Mouse (Mus musculus) embryo, embryonic 10.5 days (tissue): ENCODE results near the gene Pold1.

ENCODE experiments used
- DNase-seq: peaks from one replicate; pipeline ENCODE4 v3.0.0-alpha.2; 2015; ENCODE audit warnings: low spot score

The Pold1 gene

GRCm38 (mm10) chr7:44525126-44525832 lies 23.4 kb downstream of the Pold1 start:
- peak; percentile 24 for DNase-seq

DNA sequence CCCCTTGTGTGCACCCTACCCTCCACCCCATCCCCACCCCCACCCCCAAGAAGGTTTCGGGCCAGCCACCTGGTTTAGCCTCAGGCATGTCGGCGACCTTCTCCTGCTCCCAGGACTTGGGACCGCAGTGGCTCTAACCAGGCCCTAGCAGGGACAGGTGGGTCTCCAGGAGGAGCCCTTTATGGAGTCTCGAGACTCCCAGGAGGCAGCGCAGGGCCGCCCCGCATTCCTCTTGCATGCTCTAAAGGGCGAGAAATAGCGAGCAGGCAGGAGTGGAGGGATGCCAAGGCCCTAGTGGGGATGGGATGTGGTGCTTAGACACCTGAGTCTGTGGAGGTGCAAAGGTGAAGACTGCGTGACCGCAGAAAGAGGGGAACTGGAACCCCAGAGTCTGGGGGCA lies 24.1 kb downstream of the Pold1 start, which contains the start of gene Mybpc2:
TSS of gene Mybpc2 (minus strand) at position 155 of the 400 bp plus-strand sequence.
- DNase-seq, result no peak

GRCm38 (mm10) chr7:44523056-44523455 lies 25.6 kb downstream of the Pold1 start:
- no peak for DNase-seq

DNA sequence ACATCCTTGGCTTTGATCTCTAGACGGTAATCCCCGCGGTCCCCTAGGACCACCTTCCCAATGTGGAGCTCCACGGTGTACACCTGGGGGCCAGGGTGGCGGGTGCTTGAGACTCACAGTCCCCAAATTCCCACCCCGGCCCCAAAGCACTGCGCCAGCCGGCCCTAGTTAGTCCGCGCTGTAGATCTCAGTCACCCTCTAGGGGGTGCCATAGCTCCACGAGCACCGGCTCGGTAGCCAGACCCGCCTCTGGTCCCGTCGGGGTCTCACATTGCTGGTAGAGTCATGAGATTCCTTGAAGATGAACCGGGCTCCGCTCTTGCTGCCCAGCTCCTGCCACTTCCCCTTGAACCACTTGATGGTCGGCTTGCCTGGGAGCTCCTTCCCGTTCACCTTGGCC lies 26.9 kb downstream of the Pold1 start:
- DNase-seq, result peak; percentile 80

- no peak for DNase-seq
Measured at GRCm38 (mm10) chr7:44520990-44521389, 27.7 kb downstream of the Pold1 start.

- DNase-seq, result no peak
Measured at GRCm38 (mm10) chr7:44519240-44519913, 29.3 kb downstream of the Pold1 start.

DNA sequence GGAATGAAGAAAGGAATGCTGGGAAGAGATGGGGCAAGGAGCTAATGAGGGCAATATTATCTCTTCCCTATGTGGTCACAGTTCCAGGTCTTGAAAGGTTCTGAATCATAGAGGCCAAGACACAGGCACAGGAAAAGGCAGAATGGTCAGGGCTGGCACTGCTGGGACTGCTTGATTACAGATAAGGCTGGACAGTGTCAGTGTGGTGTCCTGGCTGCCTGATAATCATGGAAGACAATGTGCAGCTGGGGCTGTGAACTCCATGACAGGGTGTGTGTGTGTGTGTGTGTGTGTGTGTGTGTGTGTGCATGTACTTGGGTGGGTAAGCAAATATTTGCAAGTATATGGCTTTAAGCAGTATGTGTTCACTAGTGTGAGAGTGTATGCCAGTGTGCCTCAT lies 41.2 kb downstream of the Pold1 start:
- no peak for DNase-seq

DNA sequence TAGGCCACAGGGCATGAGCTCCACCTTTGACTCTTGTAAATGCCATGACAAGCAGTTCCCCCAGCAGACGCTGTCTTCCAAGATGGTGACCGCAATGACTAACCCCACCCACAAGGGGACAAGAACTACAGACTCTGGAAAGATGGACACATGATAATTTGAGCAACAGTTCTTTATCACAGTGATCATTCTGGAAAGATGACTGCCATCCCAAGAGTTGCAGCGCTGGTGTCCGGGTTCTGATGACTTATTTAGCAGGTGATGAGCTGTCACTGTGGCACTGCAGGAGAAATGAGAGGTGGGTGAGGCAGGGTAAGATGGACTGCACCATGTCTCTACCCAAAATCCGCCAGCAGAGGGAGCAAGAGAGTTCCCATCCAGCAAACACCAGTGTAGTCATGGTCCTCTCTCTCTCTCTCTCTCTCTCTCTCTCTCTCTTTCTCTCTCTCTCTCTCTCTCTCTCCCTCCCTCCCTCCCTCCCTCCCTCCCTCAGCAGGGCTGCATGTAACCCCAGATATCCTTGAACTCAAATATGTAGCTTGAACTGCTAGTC lies 47.0 kb downstream of the Pold1 start:
- DNase-seq, result peak; percentile 75

DNA sequence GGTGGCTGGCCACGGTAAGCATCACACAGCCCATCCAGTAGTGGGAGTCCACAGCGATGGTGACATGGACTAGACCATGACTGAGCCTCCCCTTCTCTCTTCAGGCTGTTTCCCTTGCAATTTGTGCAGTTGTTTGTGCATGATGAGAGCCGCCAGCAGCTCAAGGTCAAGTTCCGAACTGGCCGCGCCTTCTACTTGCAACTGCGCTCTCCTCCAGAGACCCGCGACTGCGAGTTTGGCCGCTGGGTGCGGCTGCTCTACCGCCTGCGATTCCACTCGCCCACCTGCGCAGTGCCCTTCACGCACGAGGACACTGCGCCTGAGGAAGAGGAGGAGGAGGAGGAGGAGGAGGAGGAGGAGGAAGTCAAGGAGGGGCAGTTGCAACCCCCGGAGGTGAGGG lies 48.6 kb downstream of the Pold1 start:
- no peak for DNase-seq

GRCm38 (mm10) chr7:44498922-44499321 lies 49.7 kb downstream of the Pold1 start:
- no peak for DNase-seq

- DNase-seq, result no peak
Measured at GRCm38 (mm10) chr7:44497361-44498055, 51.1 kb downstream of the Pold1 start.

GRCm38 (mm10) chr7:44496771-44497109 lies 51.9 kb downstream of the Pold1 start:
- no peak for DNase-seq

GRCm38 (mm10) chr7:44495992-44496770 lies 52.5 kb downstream of the Pold1 start, which contains the start of the genes Emc10 and Fam71e1:
Emc10 (minus strand) TSS chr7:44496529.
Fam71e1 (plus strand) TSS chr7:44496581.
- DNase-seq, result peak; percentile 99

DNA sequence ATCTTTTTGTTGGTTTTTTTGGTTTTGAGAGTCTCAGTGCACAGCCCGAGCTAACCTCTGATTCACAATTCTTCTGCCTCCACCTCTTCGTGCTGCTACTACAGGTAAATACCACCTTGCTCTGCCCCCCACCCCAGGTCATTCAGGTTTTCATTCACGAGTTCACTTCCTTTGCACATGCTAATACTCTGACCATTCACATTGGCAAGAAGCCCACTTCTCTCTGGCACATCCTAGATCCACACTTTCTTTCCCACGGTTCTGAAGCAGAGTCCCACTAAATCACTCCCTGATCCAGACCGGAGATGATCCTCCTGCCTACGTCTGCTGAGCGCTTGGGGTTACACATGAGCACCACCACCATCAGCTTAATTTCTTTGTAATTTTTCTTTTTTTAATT lies 53.6 kb downstream of the Pold1 start:
- DNase-seq, result no peak

DNA sequence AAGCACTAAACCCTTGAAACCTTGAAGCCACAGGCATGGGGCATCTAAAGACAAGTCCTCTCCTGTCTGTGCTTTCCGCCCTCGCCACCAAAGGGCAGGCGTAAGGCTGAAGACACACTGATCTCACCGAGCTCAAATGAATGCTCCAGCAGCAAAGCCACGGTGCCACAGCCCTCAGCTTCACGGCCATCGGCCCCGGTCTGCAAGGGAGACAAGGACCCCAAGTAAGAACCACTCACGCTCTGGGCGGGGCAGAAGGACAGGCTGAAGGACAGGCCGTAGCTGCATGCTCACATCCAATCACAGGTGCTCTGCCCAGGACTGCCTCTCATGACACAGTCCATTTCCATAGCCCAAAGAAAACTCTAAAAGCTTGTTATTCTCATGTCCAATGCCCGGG lies 54.0 kb downstream of the Pold1 start:
- DNase-seq, result no peak

DNA sequence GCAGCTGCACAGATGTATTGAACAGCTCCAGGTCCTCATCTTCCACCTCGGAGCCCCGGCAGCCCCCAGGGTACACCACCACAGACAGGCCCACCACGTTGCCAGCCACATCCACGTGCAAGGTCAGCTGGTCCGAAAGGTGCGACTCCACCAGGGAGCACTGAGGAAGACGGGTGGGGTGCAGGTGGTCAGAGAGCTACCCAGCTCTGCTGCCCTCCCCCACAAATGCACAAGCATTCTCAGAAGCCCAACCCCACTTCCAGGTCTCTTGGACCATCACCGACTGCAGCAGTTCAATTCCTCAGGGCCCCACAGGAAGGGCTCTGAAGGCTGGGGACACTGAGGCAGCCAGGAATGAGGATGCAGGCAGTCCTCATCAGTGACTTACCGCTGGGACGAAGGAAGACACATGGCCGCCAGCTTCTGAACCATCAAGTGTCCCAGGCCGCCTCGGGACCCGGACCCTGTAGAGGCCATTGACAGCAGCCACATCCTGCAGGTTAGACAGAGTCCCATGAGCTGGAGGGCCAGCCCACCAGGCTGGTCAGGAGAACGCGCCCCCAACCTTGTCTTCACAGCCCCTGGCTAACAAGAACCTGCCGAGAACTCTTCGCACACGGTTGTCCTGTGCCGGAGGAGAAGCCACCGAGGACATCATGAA lies 56.4 kb downstream of the Pold1 start:
- DNase-seq, result no peak

DNA sequence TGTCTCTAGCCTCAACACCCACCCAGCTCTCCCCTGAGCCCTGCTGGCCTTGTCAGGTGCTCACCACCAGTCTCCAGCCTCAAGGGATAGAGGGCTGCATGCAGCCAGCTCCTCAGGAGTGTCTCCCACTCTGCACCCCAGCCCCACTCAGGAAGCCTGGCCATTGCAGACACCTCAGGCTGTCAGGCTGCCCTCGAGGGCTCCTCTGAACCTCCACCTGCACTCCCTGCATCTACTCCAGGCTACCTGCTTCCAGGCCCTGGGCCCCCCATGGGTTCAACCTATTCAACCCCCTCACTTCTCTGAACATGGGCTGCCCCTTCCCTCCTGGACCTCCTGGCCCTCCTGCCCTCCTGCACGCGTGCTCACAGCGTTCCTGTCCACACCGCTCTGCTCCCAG lies 57.3 kb downstream of the Pold1 start:
- no peak for DNase-seq

DNA sequence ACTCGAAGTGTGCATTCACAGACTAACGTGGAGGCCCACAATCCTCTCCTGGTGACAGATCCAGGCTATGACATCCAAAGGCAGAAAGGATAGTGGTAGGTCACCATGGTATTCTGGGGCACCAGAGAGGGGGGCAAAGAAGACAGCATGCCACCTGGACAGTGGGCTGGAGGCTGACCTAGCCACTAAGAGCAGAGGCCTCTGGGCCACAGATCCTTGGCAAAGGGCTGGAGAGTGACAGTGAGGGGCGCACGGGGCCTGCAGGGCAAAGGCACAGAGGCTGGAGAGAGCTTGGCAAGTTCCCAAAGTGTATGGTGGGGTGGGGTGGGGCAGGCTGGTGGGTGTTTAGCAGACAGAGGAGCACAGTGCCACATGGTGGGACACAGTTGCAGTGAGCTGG lies 58.4 kb downstream of the Pold1 start:
- no peak for DNase-seq

DNA sequence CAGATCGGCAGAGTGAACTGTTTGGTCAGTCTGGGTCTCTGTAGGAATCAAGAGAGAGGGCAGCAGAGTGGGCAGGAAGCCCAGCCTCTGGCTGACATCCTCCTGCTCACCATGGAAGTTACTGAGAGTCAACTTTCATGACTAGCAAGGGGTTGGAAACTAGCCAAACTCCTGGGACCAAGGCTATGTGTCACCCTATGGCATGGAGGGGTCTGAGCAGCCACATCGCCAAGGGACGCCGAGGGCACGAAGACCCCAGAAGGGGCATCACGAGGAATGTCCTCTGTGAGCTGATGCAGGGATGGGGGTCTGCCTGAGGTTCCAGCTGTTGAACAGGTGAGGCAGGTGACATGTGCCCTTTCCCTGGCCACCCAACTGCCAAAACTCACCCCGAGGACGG lies 60.1 kb downstream of the Pold1 start:
- no peak for DNase-seq

- no peak for DNase-seq
Measured at GRCm38 (mm10) chr7:44487936-44488335, 60.7 kb downstream of the Pold1 start.

DNA sequence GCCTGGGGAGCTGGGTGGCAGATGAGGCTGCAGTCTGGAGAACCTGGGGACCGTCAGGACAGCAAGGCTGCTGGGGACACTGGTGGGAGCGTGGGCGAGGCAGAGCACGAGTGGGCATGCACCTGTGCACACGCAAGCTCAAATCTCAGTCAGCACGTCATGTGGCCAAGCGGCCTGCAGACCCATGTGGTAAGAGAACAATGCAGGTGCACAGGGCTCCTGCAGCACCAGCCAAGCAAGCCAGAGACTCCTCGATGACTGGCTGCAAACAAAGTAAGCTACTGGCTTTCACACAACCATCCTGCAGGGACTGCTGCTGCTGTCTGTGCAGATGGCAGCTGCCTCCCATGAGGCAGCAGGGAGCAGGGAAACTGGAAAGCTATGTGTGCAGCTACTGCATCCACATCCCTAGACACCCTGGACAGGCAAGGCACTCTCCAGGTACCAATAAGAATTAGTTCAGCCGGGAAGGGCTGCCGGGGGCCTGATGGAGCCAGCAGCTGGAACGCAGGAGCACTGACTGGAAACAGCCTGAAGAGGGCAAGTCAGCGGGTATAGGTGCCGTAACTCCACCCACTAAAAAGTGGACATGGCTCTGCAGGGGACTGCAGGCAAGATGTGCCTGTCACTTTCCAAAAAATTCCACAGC lies 61.6 kb downstream of the Pold1 start:
- no peak for DNase-seq
